Mouse (Mus musculus) kidney, postnatal 0 days (tissue): ENCODE measurements at regions not wholly inside any gene's neighbourhood (a gene's known extent, or its start where the extent isn't known, plus 50 kb on each side); places are given as distances from the start of the nearest gene placed in this dataset.

Experiments used
- ATAC-seq: fragments of 200-750 bp; cut with Nextera tagmentation; replicated peaks from 2 replicates; pipeline ENCODE4 v1.8.0; 2017; ENCODE audit warnings: low read depth, moderate number of reproducible peaks, moderate TSS enrichment, moderate library complexity; ENCODE audit not compliant: low FRiP score
- DNase-seq: peaks from one replicate; pipeline ENCODE4 v3.0.0-alpha.2; 2016; ENCODE audit warnings: low spot score
- H3K27ac ChIP-seq: fragments of 300-500 bp; sonication (generic); 2 replicates; pipeline ENCODE4 v1.5.1; 2014; ENCODE audit warnings: mild to moderate bottlenecking
- H3K27me3 ChIP-seq: fragments of 300-500 bp; sonication (generic); 2 replicates; pipeline ENCODE4 v1.6.1; 2014; ENCODE audit warnings: low read length, mixed read lengths; ENCODE audit not compliant: insufficient read depth
- H3K36me3 ChIP-seq: fragments of 300-500 bp; sonication (generic); 2 replicates; pipeline ENCODE4 v1.6.1; 2014; ENCODE audit warnings: low read length, mixed read lengths; ENCODE audit not compliant: insufficient read depth
- H3K4me1 ChIP-seq: fragments of 300-500 bp; sonication (generic); replicated peaks from 2 replicates; pipeline ENCODE4 v1.6.1; 2014; ENCODE audit warnings: antibody characterized with exemption, low read length, mixed read lengths; ENCODE audit not compliant: insufficient read depth
- H3K4me2 ChIP-seq: fragments of 300-500 bp; sonication (generic); 2 replicates; pipeline ENCODE4 v1.6.1; 2014; ENCODE audit warnings: mild to moderate bottlenecking, low read length, moderate library complexity, mixed read lengths
- H3K4me3 ChIP-seq: fragments of 300-500 bp; sonication (generic); replicated peaks from 2 replicates; pipeline ENCODE4 v1.5.1; 2014; ENCODE audit warnings: low read depth, low read length
- H3K9ac ChIP-seq: fragments of 300-500 bp; sonication (generic); 2 replicates; pipeline ENCODE4 v1.6.1; 2014; ENCODE audit warnings: low read depth, low read length
- H3K9me3 ChIP-seq: fragments of 300-500 bp; sonication (generic); replicated peaks from 2 replicates; pipeline ENCODE4 v1.6.1; 2016; ENCODE audit warnings: low read length, inconsistent platforms, mixed read lengths
- CTCF ChIP-seq: IDR thresholded peaks from 2 replicates; pipeline ENCODE4 v1.5.1; 2016; ENCODE audit warnings: antibody characterized with exemption, low read depth, mild to moderate bottlenecking, moderate library complexity
- WGBS: fragments of 180-500 bp; shearing (Covaris S2); extraction: QIAGEN DNeasy Blood & Tissue Kit; methylation state at CpG from one replicate; pipeline ENCODE4 v1.1.7; 2014; 5-methylcytosine and 5-hydroxymethylcytosine counted together

GRCm38 (mm10) chr1:190285049-190285448 lies 114.5 kb upstream of the Prox1 start:
- WGBS: 90% methylated on average over 8 of the region's 8 CpGs
- no peak overlapping the region for H3K9ac ChIP-seq

GRCm38 (mm10) chr1:190284138-190284537 lies 113.6 kb upstream of the Prox1 start:
- Histone ChIP-seq H3K4me3 (no peak overlapping the region), H3K9ac (no peak overlapping the region), H3K4me1 (no peaks in the 10 kb centered on the region), H3K4me2 (no peak overlapping the region), H3K27ac (no peak overlapping the region), H3K9me3 (no peaks in the 10 kb centered on the region), H3K27me3 (no peaks in the 10 kb centered on the region), H3K36me3 (no peaks in the 10 kb centered on the region)
- WGBS: 35% methylated on average over 9 of the region's 9 CpGs
- no peak for TF ChIP-seq CTCF
- ATAC-seq: no peak
- peak; percentile 30 for DNase-seq

More at GRCm38 (mm10) chr1:190285049-190285448, 114.5 kb upstream of the Prox1 start:
- H3K36me3 ChIP-seq: no peaks in the 10 kb centered on the region
- no peaks in the 10 kb centered on the region for H3K27me3 ChIP-seq
- ATAC-seq (no peak), DNase-seq (no peak)
- H3K27ac ChIP-seq: no peak overlapping the region
- TF ChIP-seq CTCF: no peak
- H3K4me3 ChIP-seq: no peak overlapping the region
- H3K4me1 ChIP-seq: no peaks in the 10 kb centered on the region
- H3K9me3 ChIP-seq: no peaks in the 10 kb centered on the region
- no peak overlapping the region for H3K4me2 ChIP-seq

GRCm38 (mm10) chr1:190280081-190280858 lies 109.8 kb upstream of the Prox1 start:
- Histone ChIP-seq H3K4me3 (no peak overlapping the region), H3K36me3 (no peaks in the 10 kb centered on the region), H3K27ac (no peak overlapping the region), H3K9me3 (no peaks in the 10 kb centered on the region), H3K4me1 (no peaks in the 10 kb centered on the region), H3K9ac (no peak overlapping the region), H3K27me3 (no peaks in the 10 kb centered on the region), H3K4me2 (no peak overlapping the region)
- 91% methylated on average over 18 of the region's 18 CpGs for WGBS
- DNase-seq (no peak), ATAC-seq (no peak)
- TF ChIP-seq CTCF: no peak

GRCm38 (mm10) chr1:190274911-190275310 lies 104.4 kb upstream of the Prox1 start:
- Histone ChIP-seq H3K4me2 (no peak overlapping the region), H3K27ac (no peak overlapping the region), H3K36me3 (no peaks in the 10 kb centered on the region), H3K9ac (no peak overlapping the region), H3K4me1 (no peaks in the 10 kb centered on the region), H3K27me3 (no peaks in the 10 kb centered on the region), H3K9me3 (no peaks in the 10 kb centered on the region), H3K4me3 (no peak overlapping the region)
- no peak for TF ChIP-seq CTCF
- no peak for DNase-seq
- 49% methylated on average over 6 of the region's 6 CpGs for WGBS
- ATAC-seq: no peak

GRCm38 (mm10) chr1:190270784-190271385 lies 100.4 kb upstream of the Prox1 start:
- H3K4me3 ChIP-seq: no peak overlapping the region
- ATAC-seq (no peak), DNase-seq (no peak)
- no peak overlapping the region for H3K4me2 ChIP-seq
- H3K4me1 ChIP-seq: no peaks in the 10 kb centered on the region
- no peaks in the 10 kb centered on the region for H3K27me3 ChIP-seq
- no peak for TF ChIP-seq CTCF
- H3K27ac ChIP-seq: no peak overlapping the region
- H3K36me3 ChIP-seq: no peaks in the 10 kb centered on the region
- 86% methylated on average over 17 of the region's 17 CpGs for WGBS
- H3K9ac ChIP-seq: no peak overlapping the region
- H3K9me3 ChIP-seq: no peaks in the 10 kb centered on the region

- Histone ChIP-seq H3K27ac (no peak overlapping the region), H3K4me2 (no peak overlapping the region), H3K36me3 (no peaks in the 10 kb centered on the region), H3K4me3 (no peak overlapping the region), H3K4me1 (no peaks in the 10 kb centered on the region), H3K9me3 (no peaks in the 10 kb centered on the region), H3K27me3 (no peaks in the 10 kb centered on the region), H3K9ac (no peak overlapping the region)
- TF ChIP-seq CTCF: no peak
- DNase-seq: no peak
- no peak for ATAC-seq
- 81% methylated on average over 7 of the region's 7 CpGs for WGBS
Measured at GRCm38 (mm10) chr1:190269181-190269580, 98.7 kb upstream of the Prox1 start.
